11 mouse cellular contexts compared by ENCODE assay signal in genomic region chr9:99454211-99454610, GRCm38 (mm10).
"Had no signal": no experiment of that assay in that cellular context is flagged by ENCODE, and none has a peak within 500 bp of the region (broad histone marks: within the 10 kb centered on the region; RNA-seq: fewer than 3 reads in every experiment).

No protein-coding gene starts in this region.

- DNase-seq: right cerebral cortex, adult 18-20 months; right cerebral cortex, postnatal 14 days; right cerebral cortex, postnatal 25 days; right cerebral cortex, postnatal 4 days; spleen, adult 18-20 months; thymus, adult 18-20 months; thymus, adult 2 months; thymus, postnatal 14 days; thymus, postnatal 25 days; thymus, postnatal 36 days; thymus, postnatal 4 days had no signal
